In genomic region chr17:35389796-35390195, GRCm38 (mm10) we compare ENCODE assay signal across 9 mouse cellular contexts. TPM values are rescaled to one million over a fixed set of nuclear protein-coding genes. Genes with fewer than 3 reads are reported as not detected.
A peak's percentile ranks its signal among the peaks of the same experiment; 100 is the strongest.
DNase-seq lines count a peak whose midpoint lies in the region; ATAC-seq and TF ChIP-seq lines count a peak whose summit lies in the region.
"Not testable (repeated sequence)": the region's sequence is repeated elsewhere in the genome, so short reads cannot be mapped to it uniquely, and the experiment has no call there.
"Had no signal": no experiment of that assay in that cellular context is flagged by ENCODE, and none has a peak within 500 bp of the region (broad histone marks: within the 10 kb centered on the region; RNA-seq: fewer than 3 reads in every experiment).

No protein-coding gene starts in this region.

- not testable (repeated sequence) for H3K79me2 ChIP-seq in heart, adult 2 months (replicated peaks; ENCODE audit: control insufficient read depth, insufficient read depth, low read length)

- peak; percentile 26 for DNase-seq in 416B (ENCODE audit: low read depth)
- DNase-seq in T-cell, adult 2 months (ENCODE audit: low spot score): peak; percentile 61
- peak; percentile 65 for DNase-seq in embryo, embryonic 10.5 days (ENCODE audit: low spot score)
- DNase-seq in heart, adult 2 months: peak; percentile 24 to 39
- not testable (repeated sequence) for DNase-seq in kidney, postnatal 0 days (ENCODE audit: low spot score)
- peak; percentile 59 for DNase-seq in liver, postnatal 0 days
- DNase-seq in neural tube, embryonic 10.5 days (ENCODE audit: extremely low spot score, low spot score): peak; percentile 58
- peak; percentile 64 for DNase-seq in testis, postnatal 10 days (ENCODE audit: low spot score)

- ATAC-seq in kidney, postnatal 0 days (replicated peaks; ENCODE audit: low FRiP score, low read depth); liver, postnatal 0 days: not testable (repeated sequence)

- not testable (repeated sequence) for H3K27ac ChIP-seq in heart, adult 2 months; kidney, postnatal 0 days; liver, postnatal 0 days (ENCODE audit: low read depth)

- H3K27me3 ChIP-seq in heart, adult 2 months (ENCODE audit: control insufficient read depth, insufficient read depth, low read length); kidney, postnatal 0 days (ENCODE audit: insufficient read depth, low read length); liver, postnatal 0 days (ENCODE audit: insufficient read depth, low read length): not testable (repeated sequence)

- peak; percentile 60 for TF ChIP-seq CTCF in heart, adult 2 months (IDR thresholded peaks at IDR 0.05)
- TF ChIP-seq CTCF in kidney, postnatal 0 days (IDR thresholded peaks at IDR 0.05; ENCODE audit: low read depth): peak; percentile 65
- peak; percentile 66 for TF ChIP-seq CTCF in liver, postnatal 0 days (IDR thresholded peaks at IDR 0.05; ENCODE audit: low read depth)

- H3K4me1 ChIP-seq in heart, adult 2 months (ENCODE audit: control insufficient read depth, insufficient read depth, low read length); kidney, postnatal 0 days (replicated peaks; ENCODE audit: insufficient read depth, low read length); liver, postnatal 0 days (ENCODE audit: insufficient read depth): not testable (repeated sequence)

- not testable (repeated sequence) for H3K9me3 ChIP-seq in kidney, postnatal 0 days (replicated peaks; ENCODE audit: low read length); liver, postnatal 0 days (ENCODE audit: low read length)

- not testable (repeated sequence) for TF ChIP-seq POLR2A in heart, adult 2 months (IDR thresholded peaks at IDR 0.05; ENCODE audit: insufficient read depth, low read depth, low read length)

- intact Hi-C loops in heart, adult 2 months (cut with DNase I): not testable (repeated sequence)

- TF ChIP-seq EP300 in heart, adult 2 months (IDR thresholded peaks at IDR 0.05; ENCODE audit: insufficient read depth, low read depth, low read length); liver, postnatal 0 days (IDR thresholded peaks at IDR 0.05; ENCODE audit: low read depth): not testable (repeated sequence)

- not testable (repeated sequence) for H3K4me2 ChIP-seq in kidney, postnatal 0 days (ENCODE audit: low read length); liver, postnatal 0 days (ENCODE audit: low read depth, low read length)

- not testable (repeated sequence) for H3K36me3 ChIP-seq in heart, adult 2 months (ENCODE audit: control insufficient read depth, insufficient read depth, low read length); kidney, postnatal 0 days (ENCODE audit: insufficient read depth, low read length); liver, postnatal 0 days (replicated peaks; ENCODE audit: insufficient read depth, low read length)

- WGBS in heart, adult 2 months: 6% methylated on average over 7 of the region's 7 CpGs
- WGBS in kidney, postnatal 0 days: 6% methylated on average over 7 of the region's 7 CpGs
- 13% methylated on average over 7 of the region's 7 CpGs for WGBS in liver, postnatal 0 days (ENCODE audit: insufficient replicate concordance)

- not testable (repeated sequence) for H3K9ac ChIP-seq in heart, adult 2 months (ENCODE audit: low read depth, low read length); kidney, postnatal 0 days (ENCODE audit: low read depth, low read length); liver, postnatal 0 days (replicated peaks)

- not testable (repeated sequence) for H3K4me3 ChIP-seq in heart, adult 2 months; kidney, postnatal 0 days (replicated peaks; ENCODE audit: low read depth, low read length); liver, postnatal 0 days (ENCODE audit: low read depth, low read length)

RNA-seq across cellular contexts. Expression of gene H2-Q4, which starts 10.4 kb away (rescaled TPM):
- total RNA-seq in heart, adult 2 months (2021): 10 to 100 TPM; 12.2 to 18.8 TPM
- polyA plus RNA-seq in heart, adult 2 months (2012; rRNA removed): 35.0 and 48.6 TPM in 2 replicates
- polyA plus RNA-seq in kidney, postnatal 0 days (2015; fragmentation: Nextera tagmentation; extraction: Ambion mirVana): 6.1 and 6.8 TPM in 2 replicates
- polyA plus RNA-seq in liver, postnatal 0 days (2015; fragmentation: Nextera tagmentation; extraction: Ambion mirVana): 4.1 and 5.6 TPM in 2 replicates

RNA-seq across cellular contexts. Expression of gene H2-Q6, which starts 34.9 kb away (rescaled TPM):
- total RNA-seq in heart, adult 2 months (2021): 1 to 10 TPM; 1.2 to 3.7 TPM
- polyA plus RNA-seq in heart, adult 2 months (2012; rRNA removed): 21.4 and 40.3 TPM in 2 replicates
- 7.0 and 7.2 TPM in 2 replicates for polyA plus RNA-seq in kidney, postnatal 0 days (2015; fragmentation: Nextera tagmentation; extraction: Ambion mirVana)
- polyA plus RNA-seq in liver, postnatal 0 days (2015; fragmentation: Nextera tagmentation; extraction: Ambion mirVana): 3.7 TPM in 2 replicates

RNA-seq across cellular contexts. Expression of gene H2-Q2, which starts 47.8 kb away (rescaled TPM):
- 1 to 10 TPM; 1.1 TPM for total RNA-seq in heart, adult 2 months (2021)
- polyA plus RNA-seq in heart, adult 2 months (2012; rRNA removed): 0.12 and 0.31 TPM in 2 replicates
- polyA plus RNA-seq in kidney, postnatal 0 days (2015; fragmentation: Nextera tagmentation; extraction: Ambion mirVana): 4.6 and 6.1 TPM in 2 replicates
- 4.9 and 5.3 TPM in 2 replicates for polyA plus RNA-seq in liver, postnatal 0 days (2015; fragmentation: Nextera tagmentation; extraction: Ambion mirVana)
- polyA plus RNA-seq: embryonic facial prominence, embryonic 13.5 days had no signal

RNA-seq across cellular contexts. Expression of gene H2-Q7, which starts 49.2 kb away (rescaled TPM):
- total RNA-seq in heart, adult 2 months (2021): 1 to 10 TPM; 1.1 to 1.9 TPM
- 33.2 and 78.2 TPM in 2 replicates for polyA plus RNA-seq in heart, adult 2 months (2012; rRNA removed)
- polyA plus RNA-seq in kidney, postnatal 0 days (2015; fragmentation: Nextera tagmentation; extraction: Ambion mirVana): 15.4 and 15.6 TPM in 2 replicates
- polyA plus RNA-seq in liver, postnatal 0 days (2015; fragmentation: Nextera tagmentation; extraction: Ambion mirVana): 7.5 and 7.9 TPM in 2 replicates
